Mouse (Mus musculus) spleen, postnatal 36 days (tissue): Measurements from ENCODE around the gene Sstr4.

Experiments used
- DNase-seq, 2 experiments: peaks; one replicate each; pipeline ENCODE4 v3.0.0; 2022; ENCODE audit warnings: low spot score in 2 of 2, mixed read lengths in 1 of 2

The Sstr4 gene

DNA sequence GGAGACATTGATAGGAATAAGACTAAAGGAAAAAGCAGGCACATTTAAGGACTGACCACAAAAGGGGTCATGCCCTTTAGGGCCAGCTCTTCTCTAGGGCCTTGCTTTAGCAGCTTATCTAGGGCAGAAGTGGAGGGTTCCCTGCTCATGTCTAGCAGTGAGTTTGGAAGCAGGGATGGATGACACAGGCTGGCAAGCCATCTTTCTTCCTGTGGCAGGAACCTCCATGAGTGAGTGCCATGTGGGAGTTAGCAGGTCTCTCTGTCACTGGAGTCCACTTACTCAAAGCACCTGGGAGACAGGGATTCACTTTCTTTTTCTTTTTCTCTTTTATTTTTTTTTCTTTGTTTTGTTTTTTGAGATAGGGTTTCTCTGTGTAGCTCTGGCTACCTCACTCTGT, 1.3 kb upstream of the Sstr4 start:
- no peak for DNase-seq

DNA sequence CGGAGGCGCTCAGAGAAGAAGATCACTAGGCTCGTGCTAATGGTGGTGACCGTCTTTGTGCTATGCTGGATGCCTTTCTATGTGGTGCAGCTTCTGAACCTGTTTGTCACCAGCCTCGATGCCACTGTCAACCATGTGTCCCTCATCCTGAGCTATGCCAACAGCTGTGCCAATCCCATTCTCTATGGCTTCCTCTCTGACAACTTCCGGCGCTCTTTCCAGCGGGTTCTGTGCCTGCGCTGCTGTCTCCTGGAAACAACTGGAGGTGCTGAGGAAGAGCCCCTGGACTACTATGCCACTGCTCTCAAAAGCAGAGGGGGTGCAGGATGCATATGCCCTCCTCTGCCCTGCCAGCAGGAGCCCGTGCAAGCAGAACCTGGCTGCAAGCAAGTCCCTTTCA, 1.1 kb downstream of the Sstr4 start:
- no peak for DNase-seq

DNA sequence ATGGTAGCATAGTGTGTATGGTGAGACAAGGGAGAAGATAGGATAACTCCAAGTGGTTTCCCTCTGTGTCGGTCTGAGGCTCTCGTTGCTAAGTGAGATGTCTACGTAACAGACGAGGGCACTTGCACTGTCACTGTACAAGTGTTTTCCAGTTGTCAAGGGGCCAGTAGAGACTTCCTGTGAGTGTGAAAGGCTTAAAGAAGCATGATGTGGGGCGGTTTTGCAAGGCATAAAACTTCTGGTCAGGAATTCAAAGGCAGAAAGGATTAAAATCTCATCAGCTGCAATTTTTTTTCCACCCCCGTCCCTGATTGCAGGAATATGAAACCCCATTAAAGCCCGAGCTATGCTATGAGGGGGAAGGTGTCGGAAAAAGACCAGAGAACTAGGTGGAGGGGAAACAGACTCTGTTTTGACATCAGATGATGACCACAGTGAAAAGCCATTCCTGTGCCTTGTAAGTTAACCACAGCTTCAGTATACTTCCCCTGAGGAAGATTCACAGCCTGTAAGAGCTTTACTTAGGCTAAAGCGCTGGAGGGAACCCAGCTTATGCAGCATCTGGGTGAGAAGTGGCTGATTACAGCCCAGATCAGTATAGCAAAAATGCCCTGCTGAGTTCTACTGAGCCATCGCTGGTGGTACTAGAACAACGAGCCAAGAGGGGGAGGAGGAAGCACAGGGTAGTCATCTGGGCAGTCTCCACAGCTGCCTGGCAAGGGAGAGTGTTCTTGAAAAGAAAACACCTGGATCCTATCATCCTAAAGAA, 2.1 kb downstream of the Sstr4 start:
- no peak for DNase-seq

DNA sequence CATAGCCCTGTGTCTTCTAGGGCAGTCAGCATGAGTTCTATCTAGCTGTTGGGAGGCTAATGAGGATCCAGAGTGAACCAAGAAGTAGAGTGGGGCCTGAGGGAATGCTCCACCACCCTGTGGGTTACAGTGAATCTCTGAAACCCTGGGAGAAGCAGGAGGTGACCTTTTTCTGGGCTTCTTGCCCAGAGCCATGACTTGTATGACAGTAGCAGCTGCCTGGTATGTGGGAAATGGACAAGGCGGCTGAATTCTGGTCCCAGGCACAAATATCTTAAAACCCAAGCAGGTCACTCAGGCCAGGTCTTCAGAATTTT, 2.6 kb downstream of the Sstr4 start:
- no peak for DNase-seq

DNA sequence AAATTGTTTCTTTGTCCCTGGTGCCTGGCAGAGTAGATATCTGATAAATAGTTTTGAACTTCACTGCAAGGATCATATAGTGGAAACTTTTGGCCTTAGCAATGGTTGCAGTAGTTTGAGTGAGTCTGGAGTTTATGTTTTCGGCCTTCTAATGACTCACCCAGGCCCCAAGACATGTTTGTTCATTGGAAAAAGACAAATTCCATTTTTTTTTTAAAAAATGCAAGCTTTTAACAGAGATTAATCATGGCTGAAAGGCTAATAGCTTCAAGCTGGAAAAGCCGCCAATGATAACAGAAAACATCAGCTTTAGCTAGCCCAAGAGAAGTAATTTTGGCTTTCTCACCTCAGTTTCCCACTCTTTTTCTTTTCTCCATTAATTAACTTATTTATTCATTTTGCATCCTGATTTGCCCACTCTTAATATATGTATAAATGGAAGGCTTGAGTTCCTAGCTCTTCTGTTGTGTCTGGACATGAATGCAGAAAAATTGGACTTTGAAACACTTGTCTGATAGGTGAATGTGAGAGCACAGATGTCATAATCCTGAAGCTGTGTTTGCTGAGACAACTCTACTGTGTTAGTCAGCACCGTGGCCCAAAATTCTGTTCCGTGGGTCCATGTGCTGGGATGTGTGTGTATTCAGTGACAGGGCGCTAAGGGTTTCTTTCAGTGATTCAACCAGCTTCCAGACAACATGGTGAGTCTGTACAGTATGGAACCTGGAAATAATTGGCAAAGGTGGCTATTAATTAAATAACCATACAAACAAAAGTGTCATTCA, 3.9 kb downstream of the Sstr4 start:
- no peak for DNase-seq

DNA sequence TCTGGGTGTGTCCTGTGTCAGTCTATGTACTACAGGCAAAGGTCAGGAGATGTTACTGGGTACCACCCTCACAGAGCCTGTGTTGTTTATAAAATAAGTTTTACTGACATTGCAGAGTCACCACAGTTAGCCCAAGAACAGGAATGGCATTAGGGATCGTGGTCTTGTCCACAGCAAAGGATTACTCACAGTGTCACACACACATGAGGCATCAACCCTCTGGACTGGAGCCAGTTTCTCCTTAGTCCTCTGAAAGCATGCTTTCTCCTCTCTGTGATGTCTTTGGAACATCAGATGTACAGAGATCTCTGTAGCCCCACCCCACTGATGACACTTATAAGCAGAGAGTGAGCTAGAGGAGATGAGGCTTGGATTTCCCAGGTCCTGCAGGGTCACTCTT, 7.1 kb downstream of the Sstr4 start:
- DNase-seq: no peak

DNA sequence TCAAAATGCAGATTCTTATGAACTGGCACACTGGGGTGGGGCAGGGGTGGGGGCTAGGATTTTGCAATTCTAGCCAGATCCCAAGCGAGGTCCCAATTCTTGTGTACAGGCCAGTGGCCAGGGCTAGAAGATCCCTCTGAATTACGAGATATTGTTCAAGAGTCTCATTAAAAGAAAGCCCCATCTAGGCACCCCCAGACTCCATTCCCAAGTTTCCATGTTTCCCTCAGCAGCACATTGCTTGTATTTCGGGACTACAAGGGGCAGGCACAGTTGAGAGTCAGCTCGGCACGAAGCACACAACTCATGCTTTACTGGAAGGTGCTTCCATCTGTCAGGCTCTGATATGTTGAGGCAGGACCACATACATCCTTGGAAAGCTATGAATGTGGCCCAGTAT, 9.8 kb downstream of the Sstr4 start:
- no peak for DNase-seq

DNA sequence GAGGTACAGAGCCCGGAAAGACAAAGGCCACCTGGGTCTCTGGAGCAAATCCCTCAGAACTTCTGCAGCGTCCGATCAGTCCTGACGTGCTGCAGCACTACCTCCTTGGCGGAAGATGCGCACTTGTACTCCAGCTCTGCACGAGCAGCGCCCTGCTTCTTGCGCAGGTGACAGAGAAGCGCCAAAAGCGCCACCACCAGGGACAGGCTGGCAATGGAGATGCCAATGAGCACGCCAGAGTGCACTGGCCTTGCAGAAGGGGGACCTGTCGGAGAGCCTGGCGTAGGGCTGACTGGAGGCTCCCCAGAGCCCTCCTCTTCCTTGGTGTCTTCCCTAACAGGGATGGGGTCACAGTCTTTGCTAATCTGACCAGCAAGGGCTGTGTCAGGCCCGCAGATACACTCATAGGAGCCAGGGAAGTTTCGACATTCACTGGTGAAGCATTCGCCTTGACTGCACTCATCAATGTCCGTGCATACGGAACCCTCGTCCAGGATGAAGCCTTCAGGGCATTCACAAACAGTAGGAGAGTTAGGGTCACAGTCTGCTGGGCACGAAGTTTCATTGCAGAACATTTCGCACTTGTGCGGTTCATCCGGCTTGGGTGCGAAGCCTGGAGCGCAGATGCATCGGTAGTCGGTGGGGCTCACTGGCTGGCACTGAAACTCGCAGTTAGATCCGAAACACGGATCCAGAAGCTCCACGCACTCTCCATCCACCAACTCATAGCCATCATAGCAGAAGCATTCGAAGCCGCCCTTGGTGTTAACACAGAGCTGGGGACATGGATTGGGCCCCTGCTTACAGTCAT, 11.2 kb downstream of the Sstr4 start:
- DNase-seq: peak; percentile 70 to 72

DNA sequence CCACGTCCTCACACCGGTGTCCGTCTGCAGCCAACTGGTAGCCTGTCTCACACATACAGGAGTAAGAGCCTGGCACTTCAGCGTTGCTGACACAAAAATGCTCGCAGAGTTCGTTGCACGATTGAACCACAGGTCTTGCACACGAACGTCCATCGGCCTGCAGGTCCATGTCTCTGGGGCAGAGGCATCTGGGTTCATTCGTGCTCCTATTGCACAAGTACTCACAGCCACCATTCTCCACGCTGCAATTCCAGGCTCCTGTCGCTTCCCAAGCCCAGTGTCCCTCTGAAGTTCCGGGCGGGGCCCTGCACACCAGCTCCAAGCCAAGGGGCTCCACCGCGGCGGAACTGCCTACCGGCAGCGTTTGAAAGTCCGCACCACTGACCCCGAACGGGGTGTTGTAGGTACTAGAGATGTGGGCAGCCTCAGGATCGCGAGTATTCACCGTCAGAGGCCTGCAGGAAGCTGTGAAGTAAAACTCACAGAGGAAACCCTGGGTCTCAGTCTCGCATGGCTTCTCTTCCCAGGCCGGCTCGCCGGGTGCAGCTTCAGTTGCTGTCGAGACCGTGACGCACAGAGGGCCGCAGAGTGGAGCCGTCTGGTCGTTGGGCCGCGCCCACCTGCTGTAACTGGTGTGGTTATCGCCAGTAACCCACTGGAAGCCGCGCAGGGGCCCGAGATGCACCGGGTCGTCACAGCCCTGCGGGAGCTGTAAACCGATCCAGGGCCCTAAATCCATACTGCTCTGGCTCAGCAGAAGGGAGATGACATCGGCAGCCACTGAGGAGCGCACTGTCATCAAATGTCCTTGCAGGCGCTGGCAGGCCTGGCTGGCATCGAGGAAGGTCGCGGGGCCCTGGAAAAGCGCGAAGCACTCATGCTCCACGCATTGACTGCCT, 12.1 kb downstream of the Sstr4 start:
- DNase-seq: peak; percentile 53 to 54

DNA sequence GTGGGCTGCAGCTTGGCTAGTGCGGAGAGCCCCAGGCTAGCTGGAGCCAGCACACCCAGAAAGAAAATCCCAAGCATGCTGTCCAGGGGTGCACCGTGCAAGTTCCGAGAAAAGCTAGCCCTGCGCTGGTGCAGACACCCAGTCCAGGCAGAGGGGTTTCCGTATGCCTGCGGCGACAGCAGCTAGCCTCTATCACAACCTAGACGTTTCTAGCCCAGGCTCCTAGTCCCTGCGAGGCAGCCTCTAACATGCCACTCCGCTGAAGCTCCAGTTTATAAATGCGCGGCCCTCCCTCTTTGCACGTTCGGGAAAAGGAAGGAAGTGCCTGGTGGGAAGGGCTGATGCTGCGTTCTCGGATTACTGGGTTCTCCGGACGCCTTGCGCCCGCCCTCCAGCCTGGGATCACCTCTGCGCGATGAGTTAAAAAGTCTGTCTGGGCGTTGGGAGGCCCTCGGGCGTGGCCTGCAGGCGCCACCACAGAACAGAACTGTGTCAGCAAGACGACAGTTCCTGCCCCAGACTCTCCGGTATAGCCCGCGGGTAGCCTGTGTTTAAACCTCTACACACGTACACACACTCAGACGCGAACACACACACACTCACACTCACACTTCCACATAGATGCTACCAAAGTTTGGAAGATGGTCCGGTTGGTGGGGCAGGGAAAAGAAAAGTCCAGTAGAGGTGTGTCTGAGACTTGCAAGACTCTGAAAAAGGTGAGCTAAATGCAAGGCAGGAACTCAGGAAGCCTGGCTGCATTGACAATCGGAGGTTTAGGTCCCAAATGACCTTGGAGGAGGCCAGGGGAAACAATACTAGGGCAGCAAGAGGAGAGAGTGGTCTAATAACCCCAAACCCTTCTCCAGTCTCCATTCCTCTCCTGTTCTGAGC, 13.0 kb downstream of the Sstr4 start, which contains the start of gene Thbd:
Gene Thbd (minus strand): TSS at position 319 of the 891 bp plus-strand sequence.
- DNase-seq: peak; percentile 63 to 71

DNA sequence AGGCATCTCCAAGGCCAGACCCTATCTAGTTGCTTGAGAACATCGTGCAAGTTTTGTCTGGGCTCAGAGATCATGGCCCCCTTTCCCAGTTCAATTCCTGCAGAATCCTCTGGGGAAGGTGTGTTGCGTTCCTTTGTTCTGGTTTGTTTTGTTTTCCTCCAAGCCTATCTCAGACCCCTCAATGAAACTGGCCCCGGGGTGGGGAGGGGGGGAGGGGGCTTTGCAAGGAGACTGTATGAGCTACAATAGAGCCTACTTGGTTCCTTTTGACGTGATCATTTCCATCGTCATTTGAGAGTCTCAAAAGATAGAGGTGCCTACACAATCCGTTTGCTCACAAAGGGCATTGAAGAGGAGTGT, 13.6 kb downstream of the Sstr4 start:
- no peak for DNase-seq

DNA sequence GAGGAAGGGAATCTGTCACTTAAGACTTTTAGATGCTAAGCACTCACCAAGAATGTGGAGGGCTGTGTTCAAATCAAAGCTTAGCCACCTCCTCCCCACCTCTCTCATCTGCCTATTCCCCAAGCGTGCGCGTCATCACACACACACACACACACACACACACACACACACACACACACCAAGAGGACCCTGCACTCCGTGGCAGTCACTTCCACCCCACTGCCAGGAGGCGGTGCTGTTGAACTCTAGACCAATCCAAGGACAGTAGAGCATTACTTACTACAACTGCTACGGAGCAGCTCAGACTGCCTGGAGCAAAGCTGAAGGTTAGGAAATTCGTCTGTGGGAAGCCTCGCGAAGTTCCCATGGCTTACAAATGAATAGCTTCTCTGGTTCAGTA, 14.0 kb downstream of the Sstr4 start:
- DNase-seq: peak; percentile 84 to 85

DNA sequence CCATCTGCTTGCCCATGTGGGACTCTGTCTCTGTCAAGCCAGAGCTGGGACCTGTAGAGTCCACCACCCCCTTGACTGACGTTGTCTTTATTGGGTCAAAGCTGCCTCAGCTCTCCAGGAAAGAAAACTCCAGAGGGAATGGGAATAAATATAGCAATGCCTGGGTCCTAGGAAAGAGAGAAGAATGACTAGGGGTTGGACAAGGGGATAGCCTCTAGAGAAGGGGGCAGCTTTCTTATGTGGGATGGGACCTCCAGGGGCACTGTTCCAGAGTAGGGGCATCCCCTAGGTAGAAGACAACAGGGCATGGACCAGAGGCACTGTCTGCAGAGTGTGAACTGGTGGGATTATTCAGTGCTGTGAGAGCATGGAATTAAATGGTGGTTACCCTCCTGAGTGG, 14.7 kb downstream of the Sstr4 start:
- no peak for DNase-seq

DNA sequence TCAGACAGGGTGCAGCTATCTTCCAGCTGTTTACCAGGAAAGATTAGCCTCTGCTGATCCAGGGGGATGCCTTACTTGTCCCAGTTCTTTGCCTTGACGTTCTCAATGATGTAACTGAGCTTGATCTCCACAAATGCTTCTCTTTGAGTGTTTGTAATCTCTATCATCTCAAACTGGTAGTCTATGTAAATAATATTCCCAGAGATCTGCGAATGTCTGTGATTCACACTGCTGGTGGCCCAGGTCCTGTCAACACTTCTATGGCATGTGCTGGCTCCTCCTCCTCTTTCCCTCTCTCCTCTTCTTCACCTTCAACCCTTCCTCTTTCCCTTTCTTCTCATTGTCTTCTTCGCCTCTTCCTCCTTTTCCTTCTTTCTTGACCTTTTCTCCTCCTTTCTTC, 24.0 kb downstream of the Sstr4 start:
- no peak for DNase-seq

DNA sequence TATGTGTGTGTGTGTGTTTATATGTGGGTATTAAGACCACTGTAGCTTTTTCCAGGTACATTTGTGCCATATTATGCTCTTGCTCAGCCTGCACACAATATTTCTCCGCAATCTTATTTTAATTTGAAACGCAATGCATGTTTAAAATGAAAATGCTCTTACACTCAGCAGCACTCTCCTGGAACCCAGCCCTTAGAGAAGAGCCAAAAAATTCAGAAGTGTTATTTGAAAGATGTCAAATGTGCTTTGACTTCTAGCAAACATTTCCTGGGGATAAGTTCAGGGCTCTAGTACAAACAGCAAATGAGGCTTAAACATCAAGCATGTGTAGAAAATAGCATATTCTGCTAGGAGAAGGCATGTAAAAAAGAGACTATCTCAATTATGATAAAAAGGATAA, 24.6 kb downstream of the Sstr4 start:
- DNase-seq: no peak

DNA sequence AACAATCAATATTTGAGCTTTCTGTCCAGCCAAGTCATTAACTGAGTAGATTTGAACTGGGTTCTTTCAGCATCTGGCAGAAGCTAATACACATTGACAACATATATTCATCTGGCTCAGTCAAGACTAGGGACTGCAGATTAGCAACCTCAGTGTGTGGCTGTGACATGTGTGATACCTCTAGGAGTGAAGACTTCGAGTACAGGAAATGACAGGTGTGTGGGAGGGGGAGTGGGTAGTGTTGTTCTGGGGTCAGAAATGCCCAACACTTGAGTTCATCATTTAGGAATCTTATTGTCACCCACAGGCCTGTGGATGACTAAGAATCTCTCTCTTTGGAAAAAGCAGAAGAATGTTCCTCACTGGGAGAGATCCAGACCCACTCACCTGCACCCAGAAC, 26.0 kb downstream of the Sstr4 start:
- no peak for DNase-seq

DNA sequence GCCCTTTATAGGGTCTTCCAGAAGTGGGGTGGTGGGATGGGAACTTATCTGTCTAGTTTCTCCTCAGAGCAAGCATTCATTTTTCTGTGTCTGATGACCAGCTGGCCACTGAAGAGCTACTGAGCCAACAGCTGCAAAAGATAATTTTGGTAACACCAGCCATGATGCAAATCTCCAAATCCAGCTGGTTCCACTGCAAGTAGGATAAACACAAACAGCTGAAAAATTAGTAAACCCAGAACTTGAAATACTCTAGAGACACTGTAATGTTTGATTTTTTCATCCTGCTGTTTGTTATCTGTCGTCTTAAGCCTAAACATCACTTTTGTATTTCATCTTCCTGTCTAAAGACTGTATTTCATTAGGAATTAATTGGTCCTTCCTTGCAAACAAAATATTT, 26.6 kb downstream of the Sstr4 start:
- no peak for DNase-seq

DNA sequence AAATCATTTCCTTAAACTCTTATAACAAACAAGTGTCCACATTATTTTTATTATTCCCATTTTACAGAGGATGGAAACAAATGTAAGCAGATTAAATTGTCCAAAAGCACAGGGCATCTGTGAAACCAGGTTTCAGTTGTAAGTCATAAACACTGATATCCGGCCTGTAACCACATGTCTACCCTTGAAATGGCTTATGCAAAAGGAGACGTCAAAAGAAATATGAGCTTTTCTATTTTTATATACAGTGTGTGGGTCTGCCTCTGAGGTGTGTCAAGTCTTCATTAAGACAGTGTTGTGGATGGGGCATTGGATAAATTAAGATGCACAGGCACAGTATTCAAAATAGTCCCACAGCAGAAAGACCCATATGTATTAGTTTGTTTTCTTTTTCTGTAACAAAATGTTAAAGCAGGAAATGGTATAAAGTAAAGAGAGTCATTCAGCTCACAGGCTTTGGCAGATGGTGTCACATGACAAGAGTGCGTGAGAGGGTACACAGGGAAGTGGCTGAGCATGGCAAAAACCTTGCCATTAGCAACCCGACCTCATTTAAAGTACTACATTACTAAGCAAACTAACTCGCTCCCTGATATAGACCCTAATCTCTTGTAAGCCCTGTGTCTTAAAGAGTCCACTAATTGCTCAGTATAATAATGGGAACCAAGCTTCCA, 30.7 kb downstream of the Sstr4 start:
- peak; percentile 36 to 53 for DNase-seq

DNA sequence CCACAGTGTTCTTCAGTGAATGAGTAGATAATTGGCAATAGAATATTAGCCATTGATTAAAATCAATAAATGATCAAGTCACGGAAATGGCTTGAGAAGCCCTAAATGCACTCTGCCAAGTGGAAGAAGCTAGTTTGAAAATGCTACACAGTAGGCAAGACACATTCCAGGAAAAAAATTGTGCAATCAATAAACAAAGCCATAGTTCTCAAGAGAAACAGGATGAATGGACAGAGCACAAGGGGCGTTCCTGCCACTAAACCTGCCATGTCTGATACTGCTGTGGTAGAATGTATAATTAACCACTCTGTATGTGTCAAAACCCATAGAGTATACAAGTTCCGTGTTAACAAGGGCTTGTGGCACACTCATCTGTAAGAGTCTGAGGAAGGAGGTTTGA, 32.4 kb downstream of the Sstr4 start:
- DNase-seq: no peak

DNA sequence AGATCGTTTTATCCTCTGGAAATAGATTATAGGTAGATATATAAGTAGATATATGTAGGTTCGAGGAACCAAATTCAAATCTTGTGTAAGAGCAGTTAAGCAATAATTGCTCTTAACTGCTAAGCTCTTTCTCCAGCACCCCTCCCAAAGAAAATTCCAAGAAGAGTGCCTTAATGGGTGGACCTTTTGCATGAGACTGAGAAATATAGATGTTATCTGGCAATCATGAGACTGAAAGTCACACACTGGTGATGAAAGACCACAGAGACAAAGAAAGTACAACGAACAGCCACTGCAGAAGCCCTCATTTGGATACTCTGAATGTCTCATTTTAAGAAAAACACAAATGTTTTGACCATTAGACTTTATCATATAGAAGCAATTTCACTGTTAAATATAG, 33.4 kb downstream of the Sstr4 start:
- no peak for DNase-seq
